Comparison of ENCODE assay signal across 24 mouse cellular contexts in genomic region chr13:114289411-114289810, GRCm38 (mm10).
DNase-seq lines count a peak whose midpoint lies in the region; ATAC-seq and TF ChIP-seq lines count a peak whose summit lies in the region.
"Had no signal": no experiment of that assay in that cellular context is flagged by ENCODE, and none has a peak within 500 bp of the region (broad histone marks: within the 10 kb centered on the region; RNA-seq: fewer than 3 reads in every experiment).

No protein-coding gene starts in this region.

- WGBS in heart, adult 2 months = 73% methylated on average over 1 of the region's 1 CpGs
- 73% methylated on average over 1 of the region's 1 CpGs for WGBS in heart, postnatal 0 days

- H3K4me2 ChIP-seq in heart, postnatal 0 days (ENCODE audit: low read depth, low read length) = no peak overlapping the region
- H3K4me2 ChIP-seq: forebrain, embryonic 13.5 days; heart, embryonic 15.5 days; hindbrain, embryonic 12.5 days; hindbrain, embryonic 15.5 days had no signal

- H3K4me3 ChIP-seq in heart, adult 2 months = no peak overlapping the region
- no peak overlapping the region for H3K4me3 ChIP-seq in heart, postnatal 0 days (ENCODE audit: low read depth, low read length)
- H3K4me3 ChIP-seq: forebrain, embryonic 10.5 days; forebrain, embryonic 13.5 days; heart, embryonic 10.5 days; heart, embryonic 15.5 days; hindbrain, embryonic 12.5 days; hindbrain, embryonic 15.5 days had no signal

- no peak for TF ChIP-seq POLR2A in heart, adult 2 months (IDR thresholded peaks at IDR 0.05; ENCODE audit: insufficient read depth, low read depth, low read length)

- intact Hi-C loops in heart, adult 2 months (cut with DNase I) = loop anchor here (5.0 kb wide), 1 partner anchor 168 kb away; the partner anchor contains the start of gene Fst

- H3K36me3 ChIP-seq in heart, adult 2 months (ENCODE audit: control insufficient read depth, insufficient read depth, low read length) = peaks cover 24% of the 10 kb centered on the region
- H3K36me3 ChIP-seq in heart, postnatal 0 days (replicated peaks; ENCODE audit: control insufficient read depth, insufficient read depth, low read length) = peaks cover 20% of the 10 kb centered on the region; the same call in 1 of the 2 replicates

- H3K9ac ChIP-seq in heart, adult 2 months (ENCODE audit: low read depth, low read length) = no peak overlapping the region
- H3K9ac ChIP-seq in heart, postnatal 0 days (replicated peaks; ENCODE audit: low read depth, low read length) = no peak overlapping the region
- H3K9ac ChIP-seq: forebrain, embryonic 13.5 days; heart, embryonic 15.5 days; hindbrain, embryonic 12.5 days; hindbrain, embryonic 15.5 days had no signal

- no peaks in the 10 kb centered on the region for H3K4me1 ChIP-seq in heart, adult 2 months (ENCODE audit: control insufficient read depth, insufficient read depth, low read length)
- H3K4me1 ChIP-seq in heart, postnatal 0 days (ENCODE audit: control insufficient read depth, insufficient read depth) = peaks cover 14% of the 10 kb centered on the region
- H3K4me1 ChIP-seq: forebrain, embryonic 10.5 days; forebrain, embryonic 13.5 days; hindbrain, embryonic 12.5 days; hindbrain, embryonic 15.5 days had no signal

- H3K27ac ChIP-seq in heart, adult 2 months = peak overlapping the region; percentile 62
- 0 out of 2 replicates have a peak overlapping the region, but pooled peaks have one; percentile 48 for H3K27ac ChIP-seq in heart, postnatal 0 days (ENCODE audit: low read depth)
- H3K27ac ChIP-seq: forebrain, embryonic 10.5 days; forebrain, embryonic 13.5 days; heart, embryonic 10.5 days; hindbrain, embryonic 12.5 days; hindbrain, embryonic 15.5 days had no signal

- no peak for TF ChIP-seq EP300 in heart, adult 2 months (IDR thresholded peaks at IDR 0.05; ENCODE audit: insufficient read depth, low read depth, low read length)
- no peak for TF ChIP-seq EP300 in heart, postnatal 0 days (IDR thresholded peaks at IDR 0.05; ENCODE audit: low read depth)

- no peaks in the 10 kb centered on the region for H3K79me2 ChIP-seq in heart, adult 2 months (replicated peaks; ENCODE audit: control insufficient read depth, insufficient read depth, low read length)

- no peak for TF ChIP-seq CTCF in heart, adult 2 months (IDR thresholded peaks at IDR 0.05)
- TF ChIP-seq CTCF in heart, postnatal 0 days (IDR thresholded peaks at IDR 0.05; ENCODE audit: low read depth) = no peak

- H3K27me3 ChIP-seq in heart, adult 2 months (ENCODE audit: control insufficient read depth, insufficient read depth, low read length) = no peaks in the 10 kb centered on the region
- no peaks in the 10 kb centered on the region for H3K27me3 ChIP-seq in heart, postnatal 0 days (ENCODE audit: control insufficient read depth, insufficient read depth, low read length)
- H3K27me3 ChIP-seq: CH12.LX; forebrain, embryonic 13.5 days; heart, embryonic 15.5 days; hindbrain, embryonic 12.5 days; hindbrain, embryonic 15.5 days; Patski had no signal

- ATAC-seq in heart, postnatal 0 days (ENCODE audit: insufficient read depth, low read depth) = no peak
- ATAC-seq: forebrain, embryonic 13.5 days; forebrain, embryonic 16.5 days; intestine, postnatal 0 days; Patski had no signal

- no peak for DNase-seq in heart, adult 2 months
- no peak for DNase-seq in heart, adult 11 months
- no peak for DNase-seq in heart, postnatal 0 days (ENCODE audit: low spot score)
- no peak for DNase-seq in heart, adult 18-20 months
- DNase-seq in lung, postnatal 25 days (ENCODE audit: low spot score) = peak; percentile 48
- no peak for DNase-seq in lung, postnatal 10 days
- DNase-seq: adrenal gland, postnatal 10 days; adrenal gland, postnatal 36 days; B cell, adult 2 months; cerebellum, adult 18-20 months; cerebellum, adult 9-10 months; cerebellum, postnatal 14 days; gastrocnemius, postnatal 14 days had no signal

- no peaks in the 10 kb centered on the region for H3K9me3 ChIP-seq in heart, postnatal 0 days (replicated peaks; ENCODE audit: control insufficient read depth, low read length)
- H3K9me3 ChIP-seq: forebrain, embryonic 10.5 days; forebrain, embryonic 13.5 days; G1E; heart, embryonic 10.5 days; heart, embryonic 15.5 days; hindbrain, embryonic 12.5 days; hindbrain, embryonic 15.5 days had no signal
